Mouse (Mus musculus): ENCODE results near the gene Gpr146. TPM values are rescaled to one million over a fixed set of nuclear protein-coding genes. Genes with fewer than 3 reads are reported as not detected.

Gpr146 gene
- polyA plus RNA-seq, 1 experiment from 2014 or later = 0.93 TPM

- peaks cover 29% of the 10 kb centered on the region for H3K36me3 ChIP-seq (ENCODE audit: poor library complexity, severe bottlenecking)
- peak overlapping the region; percentile 78 for H3K9ac ChIP-seq
- WGBS = under 1% methylated on average over 33 of the region's 33 CpGs
- H3K4me2 ChIP-seq = peak overlapping the region; percentile 93
- H3K4me1 ChIP-seq = peaks cover 14% of the 10 kb centered on the region
- H3K4me3 ChIP-seq = peak overlapping the region; percentile 66
- peak; percentile 91 for ATAC-seq
- no peaks in the 10 kb centered on the region for H3K9me3 ChIP-seq (replicated peaks)
- H3K27ac ChIP-seq = peak overlapping the region; percentile 67
- 0 out of 2 replicates have a peak, but pooled peaks cover 4% of the 10 kb centered on the region for H3K27me3 ChIP-seq
Observed at GRCm38 (mm10) chr5:139344687-139345363, 32.7 kb upstream of the Gpr146 start.

- WGBS = 7% methylated on average over 5 of the region's 5 CpGs
- peak; percentile 34; the same call in 1 of the 2 replicates for ATAC-seq
- H3K27ac ChIP-seq = no peak overlapping the region
Observed at GRCm38 (mm10) chr5:139345364-139345714, 32.2 kb upstream of the Gpr146 start.

GRCm38 (mm10) chr5:139347225-139347624 is 30.3 kb upstream of the Gpr146 start:
- H3K27me3 ChIP-seq = 0 out of 2 replicates have a peak, but pooled peaks cover 10% of the 10 kb centered on the region
- WGBS = 57% methylated on average over 1 of the region's 1 CpGs
- H3K4me2 ChIP-seq = no peak overlapping the region
- no peak overlapping the region for H3K4me3 ChIP-seq
- H3K9me3 ChIP-seq (replicated peaks) = no peaks in the 10 kb centered on the region
- H3K27ac ChIP-seq = no peak overlapping the region
- H3K4me1 ChIP-seq = peaks cover 14% of the 10 kb centered on the region
- no peak for ATAC-seq
- H3K36me3 ChIP-seq (ENCODE audit: poor library complexity, severe bottlenecking) = peaks cover 7% of the 10 kb centered on the region
- no peak overlapping the region for H3K9ac ChIP-seq

More at GRCm38 (mm10) chr5:139345364-139345714, 32.2 kb upstream of the Gpr146 start:
- H3K4me3 ChIP-seq = peak overlapping the region; percentile 66
- H3K9ac ChIP-seq = 0 out of 2 replicates have a peak overlapping the region, but pooled peaks have one; percentile 26
- H3K36me3 ChIP-seq (ENCODE audit: poor library complexity, severe bottlenecking) = peaks cover 24% of the 10 kb centered on the region
- 0 out of 2 replicates have a peak, but pooled peaks cover 4% of the 10 kb centered on the region for H3K27me3 ChIP-seq
- H3K4me2 ChIP-seq = peak overlapping the region; percentile 93
- peaks cover 14% of the 10 kb centered on the region for H3K4me1 ChIP-seq
- H3K9me3 ChIP-seq (replicated peaks) = no peaks in the 10 kb centered on the region

GRCm38 (mm10) chr5:139349713-139350112 is 27.8 kb upstream of the Gpr146 start:
- Histone ChIP-seq H3K36me3 (ENCODE audit: poor library complexity, severe bottlenecking) (no peaks in the 10 kb centered on the region), H3K4me3 (no peak overlapping the region), H3K27ac (no peak overlapping the region), H3K4me1 (0 out of 2 replicates have a peak, but pooled peaks cover 2% of the 10 kb centered on the region), H3K4me2 (no peak overlapping the region), H3K9me3 (replicated peaks) (no peaks in the 10 kb centered on the region), H3K9ac (no peak overlapping the region), H3K27me3 (0 out of 2 replicates have a peak, but pooled peaks cover 13% of the 10 kb centered on the region)
- no peak for ATAC-seq
- 82% methylated on average over 6 of the region's 6 CpGs for WGBS

GRCm38 (mm10) chr5:139351134-139351533 is 26.4 kb upstream of the Gpr146 start, which contains the start of gene Cox19:
Cox19 (minus strand) TSS chr5:139351418.
- no peak within 1 kb of the TSS for H3K9ac ChIP-seq

GRCm38 (mm10) chr5:139351628-139352027 is 25.9 kb upstream of the Gpr146 start:
- no peaks in the 10 kb centered on the region for H3K9me3 ChIP-seq (replicated peaks)
- 24% methylated on average over 8 of the region's 8 CpGs for WGBS
- 0 out of 2 replicates have a peak, but pooled peaks cover 9% of the 10 kb centered on the region for H3K27me3 ChIP-seq
- H3K9ac ChIP-seq = no peak overlapping the region
- ATAC-seq = no peak
- H3K4me3 ChIP-seq = no peak overlapping the region
- H3K4me2 ChIP-seq = no peak overlapping the region
- no peaks in the 10 kb centered on the region for H3K4me1 ChIP-seq
- no peak overlapping the region for H3K27ac ChIP-seq
- H3K36me3 ChIP-seq (ENCODE audit: poor library complexity, severe bottlenecking) = no peaks in the 10 kb centered on the region

More at GRCm38 (mm10) chr5:139351134-139351533, 26.4 kb upstream of the Gpr146 start, which contains the start of gene Cox19:
- Histone ChIP-seq H3K9me3 (replicated peaks) (no peaks in the 10 kb centered on the region), H3K4me2 (no peak within 1 kb of the TSS), H3K4me3 (no peak within 1 kb of the TSS), H3K4me1 (no peaks in the 10 kb centered on the region), H3K36me3 (ENCODE audit: poor library complexity, severe bottlenecking) (no peaks in the 10 kb centered on the region), H3K27me3 (0 out of 2 replicates have a peak, but pooled peaks cover 13% of the 10 kb centered on the region), H3K27ac (no peak within 1 kb of the TSS)
- 62% methylated on average over 5 of the region's 5 CpGs for WGBS
- ATAC-seq = no peak

- 0 out of 2 replicates have a peak, but pooled peaks cover 3% of the 10 kb centered on the region for H3K4me1 ChIP-seq
- H3K36me3 ChIP-seq (ENCODE audit: poor library complexity, severe bottlenecking) = no peaks in the 10 kb centered on the region
- H3K9me3 ChIP-seq (replicated peaks) = no peaks in the 10 kb centered on the region
- no peak within 1 kb of the TSS for H3K4me3 ChIP-seq
- no peak within 1 kb of the TSS for H3K4me2 ChIP-seq
- no peak for ATAC-seq
- H3K27ac ChIP-seq = no peak within 1 kb of the TSS
- 66% methylated on average over 6 of the region's 6 CpGs for WGBS
- H3K9ac ChIP-seq = no peak within 1 kb of the TSS
- H3K27me3 ChIP-seq = 0 out of 2 replicates have a peak, but pooled peaks cover 9% of the 10 kb centered on the region
Observed at GRCm38 (mm10) chr5:139352317-139352716, 25.2 kb upstream of the Gpr146 start, which contains the start of gene Cyp2w1. Cyp2w1 (plus strand) TSS chr5:139352617.

- Histone ChIP-seq H3K9me3 (replicated peaks) (no peaks in the 10 kb centered on the region), H3K36me3 (ENCODE audit: poor library complexity, severe bottlenecking) (no peaks in the 10 kb centered on the region), H3K4me3 (no peak overlapping the region), H3K4me2 (no peak overlapping the region), H3K27ac (no peak overlapping the region), H3K9ac (no peak overlapping the region), H3K27me3 (0 out of 2 replicates have a peak, but pooled peaks cover 9% of the 10 kb centered on the region), H3K4me1 (0 out of 2 replicates have a peak, but pooled peaks cover 6% of the 10 kb centered on the region)
- 64% methylated on average over 10 of the region's 10 CpGs for whole genome bisulfite sequencing
- ATAC-seq = no peak
Observed at GRCm38 (mm10) chr5:139353496-139353895, 24.0 kb upstream of the Gpr146 start.

- Histone ChIP-seq H3K36me3 (ENCODE audit: poor library complexity, severe bottlenecking) (no peaks in the 10 kb centered on the region), H3K4me1 (0 out of 2 replicates have a peak, but pooled peaks cover 6% of the 10 kb centered on the region), H3K4me3 (no peak overlapping the region), H3K27me3 (0 out of 2 replicates have a peak, but pooled peaks cover 9% of the 10 kb centered on the region), H3K9me3 (replicated peaks) (no peaks in the 10 kb centered on the region), H3K27ac (no peak overlapping the region), H3K9ac (no peak overlapping the region), H3K4me2 (no peak overlapping the region)
- no peak for ATAC-seq
- 87% methylated on average over 11 of the region's 11 CpGs for WGBS
Observed at GRCm38 (mm10) chr5:139353946-139354345, 23.6 kb upstream of the Gpr146 start.

GRCm38 (mm10) chr5:139355235-139355772 is 22.2 kb upstream of the Gpr146 start:
- H3K9ac ChIP-seq = no peak overlapping the region
- no peak overlapping the region for H3K27ac ChIP-seq
- no peaks in the 10 kb centered on the region for H3K36me3 ChIP-seq (ENCODE audit: poor library complexity, severe bottlenecking)
- WGBS = 41% methylated on average over 19 of the region's 19 CpGs
- 0 out of 2 replicates have a peak, but pooled peaks cover 9% of the 10 kb centered on the region for H3K27me3 ChIP-seq
- no peak overlapping the region for H3K4me3 ChIP-seq
- 0 out of 2 replicates have a peak, but pooled peaks cover 6% of the 10 kb centered on the region for H3K4me1 ChIP-seq
- no peaks in the 10 kb centered on the region for H3K9me3 ChIP-seq (replicated peaks)
- ATAC-seq = no peak
- no peak overlapping the region for H3K4me2 ChIP-seq

GRCm38 (mm10) chr5:139358653-139359052 is 18.8 kb upstream of the Gpr146 start:
- WGBS = 74% methylated on average over 2 of the region's 2 CpGs
- no peak overlapping the region for H3K4me2 ChIP-seq
- H3K4me1 ChIP-seq = 0 out of 2 replicates have a peak, but pooled peaks cover 6% of the 10 kb centered on the region
- H3K4me3 ChIP-seq = no peak overlapping the region
- no peak overlapping the region for H3K9ac ChIP-seq
- 0 out of 2 replicates have a peak, but pooled peaks have one; percentile 24 for ATAC-seq
- no peaks in the 10 kb centered on the region for H3K9me3 ChIP-seq (replicated peaks)
- H3K27ac ChIP-seq = no peak overlapping the region
- H3K36me3 ChIP-seq (ENCODE audit: poor library complexity, severe bottlenecking) = peaks cover 10% of the 10 kb centered on the region
- H3K27me3 ChIP-seq = no peaks in the 10 kb centered on the region

- WGBS = 89% methylated on average over 5 of the region's 5 CpGs
Observed at GRCm38 (mm10) chr5:139359244-139359643, 18.3 kb upstream of the Gpr146 start.

More at GRCm38 (mm10) chr5:139359244-139359643, 18.3 kb upstream of the Gpr146 start:
- peaks cover 12% of the 10 kb centered on the region for H3K36me3 ChIP-seq (ENCODE audit: poor library complexity, severe bottlenecking)
- no peaks in the 10 kb centered on the region for H3K27me3 ChIP-seq
- no peak overlapping the region for H3K4me3 ChIP-seq
- H3K9ac ChIP-seq = no peak overlapping the region
- H3K4me2 ChIP-seq = no peak overlapping the region
- ATAC-seq = no peak
- H3K4me1 ChIP-seq = 0 out of 2 replicates have a peak, but pooled peaks cover 7% of the 10 kb centered on the region
- H3K27ac ChIP-seq = no peak overlapping the region
- no peaks in the 10 kb centered on the region for H3K9me3 ChIP-seq (replicated peaks)
